Mouse (Mus musculus) ES-Bruce4 (cell line): Measurements from ENCODE around the gene H2-T24.
"Not testable (repeated sequence)": the region's sequence is repeated elsewhere in the genome, so short reads cannot be mapped to it uniquely, and the experiment has no call there.

ENCODE experiments used
- CTCF ChIP-seq: IDR thresholded peaks from one replicate; pipeline ENCODE4 v1.8.1; 2011; ENCODE audit warnings: low read depth, low read length
- EP300 ChIP-seq: IDR thresholded peaks from 2 replicates; pipeline ENCODE4 v1.6.1; 2011; ENCODE audit warnings: low read depth, low read length; ENCODE audit not compliant: insufficient read depth
- POLR2A ChIP-seq: IDR thresholded peaks from one replicate; pipeline ENCODE4 v1.8.1; 2011; ENCODE audit warnings: low read length; ENCODE audit not compliant: insufficient read depth

GRCm38 (mm10) chr17:36042610-36043169 lies 22.3 kb upstream of the H2-T24 start, which contains the start of the genes H2-T22 and Gm6034:
- not testable (repeated sequence) for TF ChIP-seq CTCF, POLR2A, EP300
